Mouse (Mus musculus): ENCODE results near the gene Cep350. TPM values are rescaled to one million over a fixed set of nuclear protein-coding genes. Genes with fewer than 3 reads are reported as not detected.

Cep350 gene
- polyA plus RNA-seq, 1 experiment from 2014 or later = 24.6 TPM

DNA sequence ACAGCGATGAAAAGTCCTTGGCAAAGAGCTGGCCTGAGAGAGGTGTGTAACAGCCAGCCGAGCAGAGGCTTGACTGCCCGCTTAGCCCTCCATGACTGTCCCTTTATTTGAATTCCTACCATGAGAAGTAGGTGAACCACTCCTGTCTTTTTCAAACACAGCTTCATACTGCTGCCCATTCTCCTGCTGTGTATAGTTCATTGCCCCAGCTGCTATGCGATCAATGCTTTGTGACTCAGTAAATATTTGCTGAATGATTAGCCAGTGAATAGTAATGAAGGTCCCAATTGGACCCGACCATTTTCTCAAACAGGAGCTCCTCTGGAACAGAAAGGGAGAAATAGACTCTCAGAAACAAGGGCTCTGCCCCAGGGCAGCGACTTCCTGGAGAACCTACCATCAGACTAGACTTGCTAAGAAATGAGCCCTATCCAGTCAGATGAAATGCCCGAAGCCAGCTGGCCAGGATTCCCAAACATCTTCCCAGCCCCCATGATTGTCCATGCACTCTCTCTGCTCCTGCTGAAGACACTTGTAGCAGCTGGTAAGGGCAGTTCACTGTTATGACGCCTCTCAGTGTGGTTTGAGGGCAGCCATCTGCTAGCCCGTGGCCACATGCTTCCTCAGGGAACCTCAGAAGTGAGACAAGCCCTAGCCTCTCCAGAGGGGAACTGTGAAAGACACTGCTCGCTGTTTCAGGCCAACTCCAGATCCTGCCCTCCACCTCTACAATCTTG, 163.2 kb downstream of the Cep350 start:
- 52% methylated on average over 10 of the region's 10 CpGs for WGBS (ENCODE audit: missing documents)
- Histone ChIP-seq H3K79me2 (ENCODE audit: inconsistent target) (no peaks in the 10 kb centered on the region), H3K27ac (no peak overlapping the region), H3K36me3 (ENCODE audit: inconsistent target) (no peaks in the 10 kb centered on the region), H3K4me3 (ENCODE audit: inconsistent target) (no peak overlapping the region)

DNA sequence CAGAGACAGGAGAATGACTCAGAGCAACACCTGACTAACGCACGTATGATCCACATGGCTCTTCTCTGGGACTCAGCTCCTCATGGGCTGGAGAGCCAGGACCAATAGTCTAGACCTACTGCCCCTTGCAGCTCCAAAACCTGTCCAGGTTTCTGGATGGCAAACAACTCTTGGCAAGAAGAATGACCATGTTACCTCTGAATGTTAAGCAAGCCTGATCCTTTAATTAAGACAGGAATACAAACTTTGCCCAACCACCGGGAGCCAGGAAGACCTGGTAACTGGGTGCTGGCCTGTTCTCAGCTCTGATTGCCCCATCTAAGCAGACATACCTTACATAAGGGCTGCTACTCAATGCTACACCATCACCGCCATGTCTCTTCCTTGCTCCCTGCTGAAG, 164.8 kb downstream of the Cep350 start:
- no peaks in the 10 kb centered on the region for H3K36me3 ChIP-seq (ENCODE audit: inconsistent target)
- WGBS (ENCODE audit: missing documents) = 98% methylated on average over 4 of the region's 4 CpGs
- H3K27ac ChIP-seq = no peak overlapping the region
- no peaks in the 10 kb centered on the region for H3K79me2 ChIP-seq (ENCODE audit: inconsistent target)
- H3K4me3 ChIP-seq (ENCODE audit: inconsistent target) = no peak overlapping the region

GRCm38 (mm10) chr1:155805607-155806006, 167.4 kb downstream of the Cep350 start:
- Histone ChIP-seq H3K4me3 (ENCODE audit: inconsistent target) (no peak overlapping the region), H3K27ac (no peak overlapping the region), H3K79me2 (ENCODE audit: inconsistent target) (no peaks in the 10 kb centered on the region), H3K36me3 (ENCODE audit: inconsistent target) (no peaks in the 10 kb centered on the region)
- 84% methylated on average over 9 of the region's 9 CpGs for WGBS (ENCODE audit: missing documents)

DNA sequence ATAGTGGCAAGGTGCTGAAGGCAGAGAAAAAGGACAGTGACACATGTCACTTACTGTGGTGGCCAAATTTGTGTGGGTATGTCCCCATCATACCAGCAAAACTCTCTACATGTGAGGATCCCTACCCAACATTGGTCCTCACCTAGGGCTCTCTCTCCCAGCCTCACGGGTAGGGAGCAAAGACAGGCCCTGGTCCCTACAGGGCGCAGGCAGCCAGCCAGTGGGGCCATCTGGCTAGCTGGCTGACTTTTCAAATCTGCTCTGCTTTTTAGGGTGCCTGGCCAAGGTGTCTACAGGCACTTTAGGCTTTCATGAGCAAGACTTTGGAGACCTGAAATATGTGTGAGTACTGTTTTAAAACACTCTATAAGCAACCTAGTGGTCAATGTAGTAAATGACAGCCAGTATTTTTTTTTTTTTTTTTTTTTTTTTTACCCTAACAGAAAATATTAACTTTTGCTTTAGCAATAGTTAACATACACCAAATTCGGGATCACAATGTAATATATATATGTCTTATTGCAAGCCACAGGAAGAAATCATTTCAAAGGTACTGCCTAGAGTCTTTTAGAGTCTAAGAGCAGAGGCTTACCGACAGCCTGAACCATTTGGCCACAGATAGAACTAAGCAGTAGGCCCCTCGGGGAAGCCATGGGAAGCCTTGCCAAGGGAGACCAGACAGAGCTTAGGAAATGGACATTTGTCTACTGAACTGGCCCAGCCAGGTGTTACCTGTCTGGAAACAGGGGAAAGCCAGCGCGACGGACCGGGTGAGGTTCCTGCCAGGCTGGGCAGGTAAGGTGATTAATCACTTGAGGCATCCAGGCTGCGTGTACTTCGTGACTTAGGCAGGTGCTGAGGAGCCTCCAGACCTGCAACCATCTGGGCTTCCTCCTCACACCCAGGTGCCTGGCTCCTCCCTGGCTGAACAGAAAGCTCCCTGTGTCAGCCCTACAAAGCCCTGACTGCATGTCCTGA, 171.8 kb downstream of the Cep350 start:
- Histone ChIP-seq H3K79me2 (ENCODE audit: inconsistent target) (no peaks in the 10 kb centered on the region), H3K4me3 (ENCODE audit: inconsistent target) (no peak overlapping the region), H3K36me3 (ENCODE audit: inconsistent target) (no peaks in the 10 kb centered on the region), H3K27ac (no peak overlapping the region)
- WGBS (ENCODE audit: missing documents) = 95% methylated on average over 11 of the region's 11 CpGs

GRCm38 (mm10) chr1:155798000-155798399, 175.1 kb downstream of the Cep350 start:
- Histone ChIP-seq H3K79me2 (ENCODE audit: inconsistent target) (no peaks in the 10 kb centered on the region), H3K36me3 (ENCODE audit: inconsistent target) (no peaks in the 10 kb centered on the region), H3K27ac (no peak overlapping the region), H3K4me3 (ENCODE audit: inconsistent target) (no peak overlapping the region)
- 88% methylated on average over 4 of the region's 4 CpGs for WGBS (ENCODE audit: missing documents)

GRCm38 (mm10) chr1:155797425-155797824, 175.6 kb downstream of the Cep350 start:
- WGBS (ENCODE audit: missing documents) = 94% methylated on average over 4 of the region's 4 CpGs
- Histone ChIP-seq H3K79me2 (ENCODE audit: inconsistent target) (no peaks in the 10 kb centered on the region), H3K27ac (no peak overlapping the region), H3K36me3 (ENCODE audit: inconsistent target) (no peaks in the 10 kb centered on the region), H3K4me3 (ENCODE audit: inconsistent target) (no peak overlapping the region)

DNA sequence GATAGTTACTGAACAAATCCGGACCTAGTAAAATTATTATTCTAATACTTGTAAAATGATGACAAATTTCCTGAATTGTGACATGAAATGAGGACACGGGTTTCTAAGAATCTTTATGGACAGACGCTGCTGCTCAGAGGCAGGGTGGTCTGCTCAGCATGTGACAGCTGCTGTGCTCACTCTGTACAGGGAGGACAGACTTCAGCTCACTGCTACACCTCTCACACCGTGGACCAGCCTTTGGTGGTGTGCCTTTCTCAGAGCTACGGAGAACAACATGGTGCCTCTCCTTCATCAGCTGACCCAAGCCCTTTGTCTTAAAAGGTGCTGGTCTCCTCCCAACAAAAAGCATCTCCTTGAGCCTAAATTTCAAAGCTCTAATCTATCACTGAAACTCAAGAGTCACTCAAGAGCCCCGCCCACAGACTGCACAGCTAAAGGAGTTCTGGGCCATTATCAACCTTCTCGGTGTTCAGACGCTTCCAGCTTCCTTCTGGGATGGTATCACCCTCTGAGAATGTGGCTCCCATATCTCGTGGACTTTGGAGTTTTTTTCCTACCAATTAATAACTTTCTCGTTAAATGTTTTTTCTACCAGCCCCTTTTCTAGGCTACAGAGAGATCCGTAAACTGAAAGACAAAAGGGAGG, 176.2 kb downstream of the Cep350 start:
- 89% methylated on average over 11 of the region's 11 CpGs for WGBS (ENCODE audit: missing documents)
- H3K4me3 ChIP-seq (ENCODE audit: inconsistent target) = no peak overlapping the region
- no peaks in the 10 kb centered on the region for H3K79me2 ChIP-seq (ENCODE audit: inconsistent target)
- H3K36me3 ChIP-seq (ENCODE audit: inconsistent target) = no peaks in the 10 kb centered on the region
- H3K27ac ChIP-seq = no peak overlapping the region

DNA sequence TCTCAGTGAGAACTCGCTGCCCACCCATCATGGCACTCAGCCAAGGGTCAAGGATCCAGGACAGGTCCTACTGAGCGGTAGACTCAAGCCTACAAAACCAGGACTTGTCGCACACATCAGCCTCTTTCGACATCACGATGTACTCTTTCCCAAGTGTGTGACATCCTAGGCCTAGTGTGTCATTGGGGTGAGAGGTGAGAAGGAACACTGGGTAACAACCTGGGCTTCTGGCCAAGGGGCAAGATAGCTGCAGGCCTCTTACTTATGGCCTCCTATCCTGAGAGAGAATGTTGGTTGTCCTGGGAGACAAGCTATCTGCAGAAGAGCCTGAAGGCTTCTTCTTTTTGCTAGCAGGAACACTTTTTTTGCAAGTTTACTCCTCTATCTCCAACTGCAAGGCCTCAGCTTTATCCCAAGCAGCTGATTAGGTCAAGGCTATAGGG, 177.2 kb downstream of the Cep350 start:
- 79% methylated on average over 5 of the region's 5 CpGs for WGBS (ENCODE audit: missing documents)
- Histone ChIP-seq H3K4me3 (ENCODE audit: inconsistent target) (no peak overlapping the region), H3K27ac (no peak overlapping the region), H3K79me2 (ENCODE audit: inconsistent target) (no peaks in the 10 kb centered on the region), H3K36me3 (ENCODE audit: inconsistent target) (no peaks in the 10 kb centered on the region)

Other genes with a start within 250 kb of the Cep350 start
- not detected in 3 replicates for gene Lhx4, start 221.6 kb downstream of the Cep350 start, polyA plus RNA-seq (2018)
- 7.9 to 13.0 TPM (median 10.6 TPM) in 3 replicates for gene Qsox1, start 160.4 kb downstream of the Cep350 start, polyA plus RNA-seq (2018)
- 97.1 to 163 TPM (median 107 TPM) in 3 replicates for gene Tor1aip2, start 62.1 kb upstream of the Cep350 start, polyA plus RNA-seq (2018)
- 138 to 155 TPM (median 152 TPM) in 3 replicates for gene Tor1aip1, start 63.2 kb upstream of the Cep350 start, polyA plus RNA-seq (2018)
- not detected in 3 replicates for gene Fam163a, start 231.8 kb upstream of the Cep350 start, polyA plus RNA-seq (2018)